Mouse (Mus musculus) bone marrow, adult 2 months (tissue): Measurements from ENCODE around the gene Pold4. TPM values are rescaled to one million over a fixed set of nuclear protein-coding genes. Genes with fewer than 3 reads are reported as not detected.

Experiments used
- H3K27ac ChIP-seq: fragments of 200-500 bp; 2 replicates; pipeline ENCODE4 v1.5.1; 2012; ENCODE audit warnings: low read depth, mild to moderate bottlenecking, control low read depth, inconsistent platforms, low read length; ENCODE audit not compliant: control insufficient read depth, poor library complexity, insufficient read depth
- H3K4me1 ChIP-seq: fragments of 200-500 bp; 2 replicates; pipeline ENCODE4 v1.6.1; 2011; ENCODE audit warnings: low read length; ENCODE audit not compliant: control insufficient read depth, insufficient read depth
- H3K4me3 ChIP-seq: fragments of 200-500 bp; replicated peaks from 2 replicates; pipeline ENCODE3; 2011; ENCODE audit warnings: mild to moderate bottlenecking, low read depth, low read length, control low read depth; ENCODE audit not compliant: control insufficient read depth
- CTCF ChIP-seq: fragments of 200-500 bp; IDR thresholded peaks from 2 replicates; pipeline ENCODE4 v1.5.1; 2011; ENCODE audit warnings: low read length, control low read depth; ENCODE audit not compliant: control insufficient read depth, insufficient read depth
- POLR2A ChIP-seq: fragments of 200-500 bp; IDR thresholded peaks from 2 replicates; pipeline ENCODE4 v1.6.1; 2011; ENCODE audit warnings: low read depth, mild to moderate bottlenecking, control low read depth, low read length, borderline replicate concordance; ENCODE audit not compliant: control insufficient read depth
- WGBS: fragments of 180-500 bp; shearing (Covaris S2); methylation state at CpG from one replicate; pipeline ENCODE4 v1.1.7; 2018; 5-methylcytosine and 5-hydroxymethylcytosine counted together
- polyA plus RNA-seq: library from polyadenylated mRNA; stranded (reverse); fragments of >200 nt; gene quantifications from 2 replicates; pipeline ENCODE4 v1.2.4, GENCODE M21; 2011; ENCODE audit warnings: low replicate concordance; ENCODE audit not compliant: missing spikeins, insufficient read depth, insufficient read length

Gene Pold4
- polyA plus RNA-seq, 1 experiment: 54.7 TPM

DNA sequence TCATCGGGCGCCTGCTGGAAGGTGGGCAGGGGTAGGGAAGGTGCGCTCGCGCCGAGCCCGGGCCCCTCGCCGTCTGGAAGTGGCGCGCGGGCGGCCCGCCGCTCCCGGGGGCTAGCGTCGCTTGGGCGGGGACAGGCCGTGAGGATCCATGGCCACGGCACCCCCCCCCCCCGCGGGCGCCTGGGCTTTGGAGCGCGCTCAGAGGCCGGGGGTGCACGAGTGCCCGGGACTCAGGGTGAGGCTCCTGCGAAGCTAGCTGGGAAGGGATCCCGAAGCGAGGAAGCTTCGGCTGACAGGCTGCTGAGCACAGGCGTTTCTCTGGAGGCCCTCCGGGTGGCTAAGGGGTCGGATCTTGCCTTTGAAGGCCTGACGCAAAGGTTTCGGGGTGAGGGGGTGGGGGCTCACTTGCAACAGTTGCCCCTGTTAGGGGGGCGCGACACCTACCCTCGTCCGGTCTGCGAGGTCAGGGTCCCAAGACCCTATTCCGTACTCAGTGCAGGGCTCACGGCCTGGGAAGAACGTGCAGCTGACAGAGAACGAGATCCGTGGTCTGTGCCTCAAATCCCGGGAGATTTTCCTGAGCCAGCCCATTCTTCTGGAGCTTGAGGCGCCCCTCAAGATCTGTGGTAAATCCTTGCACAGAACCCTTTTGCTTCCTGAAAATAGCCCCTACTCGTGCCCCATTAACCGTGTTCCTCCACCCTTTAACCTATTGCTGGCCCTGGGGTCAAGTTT lies 39.3 kb upstream of the Pold4 start:
- under 1% methylated on average over 52 of the region's 52 CpGs for WGBS
- H3K27ac ChIP-seq: peak overlapping the region; percentile 90
- peaks cover 6% of the 10 kb centered on the region; the same call in 1 of the 2 replicates for H3K4me1 ChIP-seq
- peak overlapping the region; percentile 93 for H3K4me3 ChIP-seq
- TF ChIP-seq CTCF: no peak
- TF ChIP-seq POLR2A: no peak

DNA sequence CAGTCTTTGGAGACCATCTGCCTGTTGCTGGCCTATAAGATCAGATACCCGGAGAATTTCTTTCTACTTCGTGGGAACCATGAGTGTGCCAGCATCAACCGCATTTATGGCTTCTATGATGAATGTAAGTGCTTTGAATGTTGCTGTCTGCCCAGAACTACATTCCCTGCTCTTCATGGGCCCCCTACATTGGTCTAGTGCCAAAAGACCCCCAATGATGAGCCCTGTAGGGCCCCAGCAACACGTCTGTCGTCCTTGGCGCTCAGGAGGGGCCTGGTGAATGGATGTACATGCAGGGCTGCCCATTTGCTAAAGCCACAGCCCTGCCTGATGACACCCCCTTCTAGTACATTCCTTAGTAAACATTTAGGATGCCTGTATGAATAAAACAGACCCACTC lies 38.6 kb upstream of the Pold4 start:
- H3K27ac ChIP-seq: no peak overlapping the region
- peaks cover under 1% of the 10 kb centered on the region; the same call in 1 of the 2 replicates for H3K4me1 ChIP-seq
- peak overlapping the region; percentile 93 for H3K4me3 ChIP-seq
- whole genome bisulfite sequencing: 50% methylated on average over 6 of the region's 6 CpGs
- TF ChIP-seq POLR2A: no peak
- no peak for TF ChIP-seq CTCF

DNA sequence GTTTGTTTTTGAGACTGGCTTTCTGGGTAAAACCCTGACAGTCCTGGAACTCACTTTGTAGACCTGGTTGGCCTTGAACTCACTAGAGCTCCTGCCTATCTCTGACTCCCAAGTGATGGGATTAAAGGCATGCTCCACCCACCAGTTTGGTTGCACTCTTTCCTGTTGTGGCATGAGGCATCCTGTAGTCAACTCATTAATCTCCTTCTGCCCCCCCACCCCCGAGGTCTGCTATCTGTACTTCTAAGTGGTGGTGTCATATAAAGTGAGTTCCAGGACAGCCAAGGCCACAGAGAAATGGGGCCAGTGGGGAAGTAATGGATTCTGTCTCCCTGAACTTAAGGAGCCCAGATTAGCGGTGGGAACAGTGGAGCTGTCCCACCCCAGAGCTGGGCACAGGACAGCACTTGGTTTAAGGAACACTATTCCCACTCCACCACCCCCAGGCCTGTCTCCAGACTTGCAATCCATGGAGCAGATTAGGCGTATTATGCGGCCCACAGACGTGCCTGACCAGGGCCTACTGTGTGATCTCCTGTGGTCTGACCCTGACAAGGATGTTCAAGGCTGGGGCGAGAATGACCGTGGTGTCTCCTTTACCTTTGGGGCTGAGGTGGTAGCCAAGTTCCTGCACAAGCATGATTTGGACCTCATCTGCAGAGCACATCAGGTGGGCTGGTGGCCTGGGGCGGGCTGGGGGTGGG lies 37.5 kb upstream of the Pold4 start:
- WGBS: 75% methylated on average over 8 of the region's 8 CpGs
- Histone ChIP-seq H3K4me3 (no peak overlapping the region), H3K27ac (no peak overlapping the region), H3K4me1 (no peaks in the 10 kb centered on the region; the same call in 1 of the 2 replicates)
- TF ChIP-seq POLR2A (no peak), CTCF (no peak)

DNA sequence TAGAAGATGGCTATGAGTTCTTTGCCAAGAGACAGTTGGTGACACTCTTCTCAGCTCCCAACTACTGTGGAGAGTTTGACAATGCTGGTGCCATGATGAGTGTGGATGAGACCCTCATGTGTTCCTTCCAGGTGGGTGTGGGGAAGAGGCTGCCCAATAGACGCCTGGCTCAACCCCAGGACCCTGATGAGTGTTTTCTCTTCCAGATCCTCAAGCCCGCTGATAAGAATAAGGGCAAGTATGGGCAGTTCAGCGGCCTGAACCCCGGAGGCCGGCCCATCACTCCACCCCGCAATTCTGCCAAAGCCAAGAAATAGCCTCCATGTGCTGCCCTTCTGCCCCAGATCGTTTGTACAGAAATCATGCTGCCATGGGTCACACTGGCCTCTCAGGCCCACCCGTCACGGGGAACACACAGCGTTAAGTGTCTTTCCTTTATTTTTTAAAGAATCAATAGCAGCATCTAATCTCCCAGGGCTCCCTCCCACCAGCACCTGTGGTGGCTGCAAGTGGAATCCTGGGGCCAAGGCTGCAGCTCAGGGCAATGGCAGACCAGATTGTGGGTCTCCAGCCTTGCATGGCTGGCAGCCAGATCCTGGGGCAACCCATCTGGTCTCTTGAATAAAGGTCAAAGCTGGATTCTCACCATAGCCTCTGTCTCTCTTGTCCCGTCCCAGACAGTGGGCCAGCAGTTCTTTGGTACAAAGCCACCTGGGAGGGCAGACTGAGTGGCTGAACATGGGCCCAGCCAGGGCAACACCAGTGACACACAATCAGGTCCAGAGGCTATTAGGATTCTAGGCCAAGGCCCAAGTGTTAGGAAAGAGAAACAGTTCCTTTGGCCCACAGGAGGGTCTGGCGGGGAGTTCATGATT lies 36.7 kb upstream of the Pold4 start:
- H3K4me1 ChIP-seq: no peaks in the 10 kb centered on the region; the same call in 1 of the 2 replicates
- no peak for TF ChIP-seq CTCF
- no peak for TF ChIP-seq POLR2A
- no peak overlapping the region for H3K4me3 ChIP-seq
- H3K27ac ChIP-seq: no peak overlapping the region
- 87% methylated on average over 12 of the region's 12 CpGs for WGBS

DNA sequence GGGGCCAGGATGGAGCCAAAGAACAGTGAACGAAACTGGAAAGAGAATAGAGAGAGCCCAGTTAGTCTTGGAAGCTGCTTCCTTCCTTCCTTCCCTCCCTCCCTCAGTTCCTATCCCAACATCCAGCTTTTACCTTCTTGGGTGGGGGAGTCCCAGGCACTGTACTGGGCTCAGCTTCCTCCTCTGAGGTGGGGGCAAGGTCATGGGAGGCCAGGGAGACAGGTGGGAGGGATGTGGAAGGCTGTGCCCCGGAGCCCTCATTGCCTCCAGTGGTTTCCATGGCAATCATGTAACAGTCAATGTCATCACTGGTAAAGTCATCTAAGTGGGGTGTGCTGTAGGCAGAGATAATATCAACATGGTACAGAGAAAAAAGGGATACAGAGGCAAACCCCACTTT lies 35.7 kb upstream of the Pold4 start:
- Histone ChIP-seq H3K4me1 (peaks cover 5% of the 10 kb centered on the region), H3K27ac (no peak overlapping the region), H3K4me3 (no peak overlapping the region)
- 48% methylated on average over 2 of the region's 2 CpGs for WGBS
- TF ChIP-seq POLR2A (no peak), CTCF (no peak)

DNA sequence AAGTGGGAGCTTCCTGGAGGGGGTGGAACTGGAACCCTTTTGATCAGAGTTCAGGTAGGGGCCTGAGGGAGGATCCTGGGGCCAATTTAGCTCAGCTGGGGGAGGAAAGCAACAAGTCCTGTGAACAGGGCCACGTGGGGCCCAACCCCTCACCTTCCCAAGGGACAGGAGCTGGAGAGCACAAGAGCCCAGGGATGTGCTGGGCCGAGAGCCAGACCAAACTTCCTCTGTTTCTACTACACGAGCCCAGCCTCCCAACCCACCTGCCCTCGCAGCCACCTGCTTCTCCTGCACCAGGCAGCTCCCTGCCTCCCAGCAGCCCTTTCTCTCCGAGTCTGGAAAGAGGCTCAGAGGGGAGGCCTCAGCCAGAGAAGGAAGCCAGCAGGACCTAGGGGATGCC lies 35.2 kb upstream of the Pold4 start:
- no peak for TF ChIP-seq POLR2A
- TF ChIP-seq CTCF: no peak
- WGBS: 22% methylated on average over 5 of the region's 5 CpGs
- no peak overlapping the region for H3K27ac ChIP-seq
- H3K4me1 ChIP-seq: peaks cover 5% of the 10 kb centered on the region
- H3K4me3 ChIP-seq: no peak overlapping the region

DNA sequence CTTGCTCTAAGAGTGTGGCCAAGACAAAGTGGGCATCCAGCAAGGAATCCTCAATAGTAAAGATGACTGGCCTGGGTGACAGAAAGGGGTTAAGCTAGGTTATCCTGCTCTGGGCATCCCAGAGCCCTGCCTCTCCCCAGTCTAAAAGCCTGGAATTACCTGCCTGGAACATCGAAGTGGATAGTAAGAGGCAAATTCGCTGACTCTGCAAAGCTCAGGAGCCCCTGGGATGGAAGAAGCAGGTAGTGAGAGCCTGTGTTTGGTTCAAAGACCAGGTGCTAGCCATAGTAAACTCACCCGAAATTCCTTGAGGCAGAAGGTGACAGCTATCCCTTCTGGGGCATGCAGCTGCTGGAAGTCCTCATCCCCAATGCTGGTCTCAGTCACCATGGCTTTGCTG lies 34.5 kb upstream of the Pold4 start:
- WGBS: 71% methylated on average over 3 of the region's 3 CpGs
- TF ChIP-seq POLR2A (no peak), CTCF (no peak)
- Histone ChIP-seq H3K4me1 (peaks cover 6% of the 10 kb centered on the region), H3K27ac (no peak overlapping the region), H3K4me3 (no peak overlapping the region)
